Mouse (Mus musculus) liver, adult (tissue): ENCODE measurements around the gene Gpatch1.

Source experiments
- GATA4 ChIP-seq: IDR thresholded peaks from 2 replicates; pipeline ENCODE4 v1.6.1; 2014; ENCODE audit warnings: mild to moderate bottlenecking, low read length; ENCODE audit not compliant: insufficient replicate concordance

The Gpatch1 gene

GRCm38 (mm10) chr7:35317729-35318609, at the start of gene Gpatch1:
TSS of gene Gpatch1 (minus strand) at chr7:35318440.
- no peak for TF ChIP-seq GATA4

- TF ChIP-seq GATA4 = no peak
Observed at GRCm38 (mm10) chr7:35365161-35365910, 47.1 kb upstream of the Gpatch1 start.

- TF ChIP-seq GATA4 = no peak
Observed at GRCm38 (mm10) chr7:35362868-35363267, 44.6 kb upstream of the Gpatch1 start.

- TF ChIP-seq GATA4 = no peak
Observed at GRCm38 (mm10) chr7:35362253-35362652, 44.0 kb upstream of the Gpatch1 start.

- TF ChIP-seq GATA4 = no peak
Observed at GRCm38 (mm10) chr7:35357621-35358020, 39.4 kb upstream of the Gpatch1 start.

- TF ChIP-seq GATA4 = no peak
Observed at GRCm38 (mm10) chr7:35355303-35355872, 37.1 kb upstream of the Gpatch1 start.

GRCm38 (mm10) chr7:35353306-35353705, 35.1 kb upstream of the Gpatch1 start:
- TF ChIP-seq GATA4 = no peak

- no peak for TF ChIP-seq GATA4
Observed at GRCm38 (mm10) chr7:35351155-35351554, 32.9 kb upstream of the Gpatch1 start.

- no peak for TF ChIP-seq GATA4
Observed at GRCm38 (mm10) chr7:35349886-35350684, 31.8 kb upstream of the Gpatch1 start.

- no peak for TF ChIP-seq GATA4
Observed at GRCm38 (mm10) chr7:35349022-35349421, 30.8 kb upstream of the Gpatch1 start.

- TF ChIP-seq GATA4 = no peak
Observed at GRCm38 (mm10) chr7:35347918-35348700, 29.9 kb upstream of the Gpatch1 start.

- no peak for TF ChIP-seq GATA4
Observed at GRCm38 (mm10) chr7:35344785-35345330, 26.6 kb upstream of the Gpatch1 start.

GRCm38 (mm10) chr7:35342498-35342897, 24.3 kb upstream of the Gpatch1 start:
- no peak for TF ChIP-seq GATA4

- no peak for TF ChIP-seq GATA4
Observed at GRCm38 (mm10) chr7:35341282-35341681, 23.0 kb upstream of the Gpatch1 start.
